Mouse (Mus musculus) spleen, postnatal 4 days (tissue): ENCODE measurements around the gene Ptma.
"Not testable (repeated sequence)": the region's sequence is repeated elsewhere in the genome, so short reads cannot be mapped to it uniquely, and the experiment has no call there.

Source experiments
- DNase-seq, 2 experiments: peaks; one replicate each; pipeline ENCODE4 v3.0.0; 2022; ENCODE audit warnings: low spot score in 2 of 2

Gene Ptma

GRCm38 (mm10) chr1:86539583-86539982 is 13.1 kb downstream of the Ptma start:
- not testable (repeated sequence) for DNase-seq

GRCm38 (mm10) chr1:86542584-86542983 is 16.1 kb downstream of the Ptma start:
- DNase-seq = no peak

- DNase-seq = no peak
These were observed 20.3 kb downstream of the Ptma start for GRCm38 (mm10) chr1:86546797-86547196.

- no peak for DNase-seq
These were observed 24.8 kb downstream of the Ptma start for GRCm38 (mm10) chr1:86551299-86551698.

- DNase-seq = no peak
These were observed 25.4 kb downstream of the Ptma start for GRCm38 (mm10) chr1:86551877-86552276.

- no peak for DNase-seq
These were observed 29.1 kb downstream of the Ptma start for GRCm38 (mm10) chr1:86555665-86556064.

GRCm38 (mm10) chr1:86557872-86558271 is 31.3 kb downstream of the Ptma start:
- DNase-seq = no peak

GRCm38 (mm10) chr1:86559232-86559631 is 32.7 kb downstream of the Ptma start:
- DNase-seq = no peak

GRCm38 (mm10) chr1:86562663-86563062 is 36.1 kb downstream of the Ptma start:
- DNase-seq = no peak

GRCm38 (mm10) chr1:86568409-86568808 is 41.9 kb downstream of the Ptma start:
- no peak for DNase-seq

GRCm38 (mm10) chr1:86569292-86569860 is 42.9 kb downstream of the Ptma start:
- DNase-seq = no peak

- no peak for DNase-seq
These were observed 44.9 kb downstream of the Ptma start for GRCm38 (mm10) chr1:86571381-86571780.

- DNase-seq = no peak
These were observed 45.4 kb downstream of the Ptma start for GRCm38 (mm10) chr1:86571941-86572340.
